In the genomic region with DNA sequence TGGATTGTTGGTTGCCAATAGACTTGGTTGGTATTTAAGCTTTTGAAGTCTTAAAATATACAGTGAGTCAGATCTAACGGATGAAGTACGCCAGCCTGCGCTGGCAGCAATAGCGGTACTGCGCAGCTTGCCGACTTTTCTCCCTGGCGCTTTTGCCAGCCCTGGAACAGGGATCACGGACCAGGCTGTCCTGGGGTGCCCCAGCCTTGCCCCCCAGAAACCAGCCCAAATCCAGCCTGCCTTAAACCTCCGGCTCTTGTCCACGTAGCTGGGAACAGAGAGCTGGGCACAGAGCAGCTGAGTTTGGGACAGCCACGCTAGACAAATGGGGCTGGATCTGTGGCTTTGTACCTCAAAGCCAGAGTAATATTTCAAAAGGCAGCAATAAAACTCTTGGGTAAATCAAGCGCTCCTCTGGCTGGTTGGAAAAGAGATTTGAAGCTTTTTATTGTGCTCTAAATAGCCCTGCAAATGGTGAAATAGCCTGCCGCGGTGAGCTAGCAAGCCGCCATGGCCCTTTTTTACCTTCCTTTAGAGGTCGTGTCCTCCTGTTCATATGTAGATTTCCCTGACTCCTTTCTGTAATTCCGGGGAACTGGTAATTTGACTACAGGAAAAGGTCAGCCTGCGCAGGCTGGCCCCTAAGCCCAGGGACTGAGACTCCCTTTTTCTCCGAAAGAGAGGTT, we compare ENCODE assay signal across 8 mouse cellular contexts. TPM values are rescaled to one million over a fixed set of nuclear protein-coding genes. Genes with fewer than 3 reads are reported as not detected.
DNase-seq lines count a peak whose midpoint lies in the region; ATAC-seq and TF ChIP-seq lines count a peak whose summit lies in the region.

No protein-coding gene starts in this region.

- H3K4me3 ChIP-seq in forebrain, postnatal 0 days (ENCODE audit: low read depth, low read length), result no peak overlapping the region
- no peak overlapping the region for H3K4me3 ChIP-seq in forebrain, embryonic 16.5 days (replicated peaks; ENCODE audit: low read length)
- peak overlapping the region; percentile 61 for H3K4me3 ChIP-seq in brown adipose tissue, adult 24 weeks (ENCODE audit: insufficient read depth, low read depth, low read length)
- peak overlapping the region; percentile 13 for H3K4me3 ChIP-seq in hindbrain, embryonic 15.5 days
- H3K4me3 ChIP-seq in liver, embryonic 14.5 days (ENCODE audit: insufficient read depth in 1 of 2, low read depth in 2 of 2, low read length in 2 of 2), result no peak overlapping the region

- ATAC-seq in forebrain, postnatal 0 days, result peak; percentile 45; the same call in 1 of the 2 replicates
- no peak for ATAC-seq in forebrain, embryonic 16.5 days
- no peak for ATAC-seq in hindbrain, embryonic 15.5 days (ENCODE audit: low FRiP score, low read depth)
- no peak for ATAC-seq in liver, embryonic 14.5 days (ENCODE audit: insufficient read depth)
- ATAC-seq in erythroblast, adult 5-6 weeks (replicated peaks; ENCODE audit: low FRiP score, poor library complexity, severe bottlenecking), result no peak

- no peaks in the 10 kb centered on the region for H3K4me1 ChIP-seq in forebrain, postnatal 0 days (ENCODE audit: insufficient read depth)
- H3K4me1 ChIP-seq in forebrain, embryonic 16.5 days (replicated peaks; ENCODE audit: control insufficient read depth, insufficient read depth, low read length), result no peaks in the 10 kb centered on the region
- no peaks in the 10 kb centered on the region; the same call in none of the 2 replicates for H3K4me1 ChIP-seq in brown adipose tissue, adult 24 weeks (ENCODE audit: control insufficient read depth, insufficient read depth, insufficient read length, low read length)
- H3K4me1 ChIP-seq in hindbrain, embryonic 15.5 days (replicated peaks), result peaks cover 8% of the 10 kb centered on the region
- no peaks in the 10 kb centered on the region for H3K4me1 ChIP-seq in liver, embryonic 14.5 days (replicated peaks; ENCODE audit: control insufficient read depth in 2 of 2, insufficient read depth in 2 of 2, low read length in 1 of 2)

- H3K36me3 ChIP-seq in forebrain, postnatal 0 days (ENCODE audit: insufficient read depth), result no peaks in the 10 kb centered on the region
- no peaks in the 10 kb centered on the region for H3K36me3 ChIP-seq in forebrain, embryonic 16.5 days (ENCODE audit: control insufficient read depth, insufficient read depth)
- H3K36me3 ChIP-seq in hindbrain, embryonic 15.5 days, result no peaks in the 10 kb centered on the region
- no peaks in the 10 kb centered on the region for H3K36me3 ChIP-seq in liver, embryonic 14.5 days (replicated peaks; ENCODE audit: control insufficient read depth, insufficient read depth, low read depth)

- WGBS in forebrain, postnatal 0 days, result 2% methylated on average over 19 of the region's 19 CpGs
- under 1% methylated on average over 19 of the region's 19 CpGs for WGBS in forebrain, embryonic 16.5 days
- 5% methylated on average over 19 of the region's 19 CpGs for WGBS in hindbrain, embryonic 15.5 days
- WGBS in liver, embryonic 14.5 days (ENCODE audit: insufficient replicate concordance), result 14% methylated on average over 19 of the region's 19 CpGs

- no peak overlapping the region for H3K27ac ChIP-seq in forebrain, postnatal 0 days (ENCODE audit: low read depth, low read length)
- no peak overlapping the region for H3K27ac ChIP-seq in forebrain, embryonic 16.5 days (ENCODE audit: low read length)
- H3K27ac ChIP-seq in brown adipose tissue, adult 24 weeks (replicated peaks; ENCODE audit: low read depth, low read length), result peak overlapping the region; percentile 86
- peak overlapping the region; percentile 64 for H3K27ac ChIP-seq in hindbrain, embryonic 15.5 days (replicated peaks)
- H3K27ac ChIP-seq in liver, embryonic 14.5 days, result no peak overlapping the region

- no peak for TF ChIP-seq CTCF in forebrain, postnatal 0 days (IDR thresholded peaks at IDR 0.05; ENCODE audit: low read depth)
- no peak for TF ChIP-seq CTCF in liver, embryonic 14.5 days (IDR thresholded peaks at IDR 0.05; ENCODE audit: low read depth)

- no peaks in the 10 kb centered on the region for H3K9me3 ChIP-seq in forebrain, postnatal 0 days (ENCODE audit: low read length)
- H3K9me3 ChIP-seq in forebrain, embryonic 16.5 days (ENCODE audit: control insufficient read depth, low read length), result no peaks in the 10 kb centered on the region
- H3K9me3 ChIP-seq in hindbrain, embryonic 15.5 days, result no peaks in the 10 kb centered on the region
- H3K9me3 ChIP-seq in liver, embryonic 14.5 days (ENCODE audit: control insufficient read depth, low read length), result no peaks in the 10 kb centered on the region

- H3K4me2 ChIP-seq in forebrain, postnatal 0 days (ENCODE audit: low read depth), result no peak overlapping the region
- H3K4me2 ChIP-seq in forebrain, embryonic 16.5 days (ENCODE audit: low read length), result no peak overlapping the region
- H3K4me2 ChIP-seq in hindbrain, embryonic 15.5 days, result peak overlapping the region; percentile 47
- H3K4me2 ChIP-seq in liver, embryonic 14.5 days (ENCODE audit: low read depth), result peak overlapping the region; percentile 40

- peaks cover 85% of the 10 kb centered on the region for H3K27me3 ChIP-seq in forebrain, postnatal 0 days (ENCODE audit: insufficient read depth, low read length)
- H3K27me3 ChIP-seq in forebrain, embryonic 16.5 days (replicated peaks; ENCODE audit: control insufficient read depth, insufficient read depth, low read length), result peaks cover 68% of the 10 kb centered on the region
- peaks cover 50% of the 10 kb centered on the region for H3K27me3 ChIP-seq in hindbrain, embryonic 15.5 days
- peaks cover 41% of the 10 kb centered on the region for H3K27me3 ChIP-seq in liver, embryonic 14.5 days (ENCODE audit: control insufficient read depth, insufficient read depth, low read length)

- no peak overlapping the region for H3K9ac ChIP-seq in forebrain, postnatal 0 days
- no peak overlapping the region for H3K9ac ChIP-seq in forebrain, embryonic 16.5 days (replicated peaks; ENCODE audit: low read depth, low read length)
- H3K9ac ChIP-seq in hindbrain, embryonic 15.5 days, result no peak overlapping the region
- H3K9ac ChIP-seq in liver, embryonic 14.5 days (replicated peaks), result no peak overlapping the region

- TF ChIP-seq EP300 in liver, embryonic 14.5 days (IDR thresholded peaks at IDR 0.05; ENCODE audit: low read depth), result no peak

- DNase-seq in forebrain, postnatal 0 days, result peak; percentile 78
- peak; percentile 11 to 22 for DNase-seq in B cell, adult 2 months
- DNase-seq in liver, embryonic 14.5 days (ENCODE audit: low read depth in 3 of 3, low spot score in 3 of 3), result no peak
- peak; percentile 50 to 53 for DNase-seq in right cerebral cortex, adult 2 months (ENCODE audit: low spot score in 2 of 2)

RNA-seq across cellular contexts. Expression of a gene that starts 6.2 kb away (rescaled TPM):
- total RNA-seq in forebrain, postnatal 0 days (2014; rRNA removed), result 4.7 and 5.1 TPM in 2 replicates
- polyA plus RNA-seq in forebrain, postnatal 0 days (2015; fragmentation: Nextera tagmentation; extraction: Ambion mirVana), result 6.2 and 6.6 TPM in 2 replicates
- polyA plus RNA-seq in forebrain, embryonic 16.5 days (2015; fragmentation: Nextera tagmentation; extraction: Ambion mirVana), result 5.5 and 7.0 TPM in 2 replicates
- 55.2 and 82.3 TPM in 2 replicates for polyA plus RNA-seq in brown adipose tissue, adult 24 weeks (2012; ENCODE audit: insufficient read depth, insufficient read length, missing spikeins)
- 22.7 and 27.4 TPM in 2 replicates for polyA plus RNA-seq in hindbrain, embryonic 15.5 days (2015; fragmentation: Nextera tagmentation; extraction: Ambion mirVana)
- 5.4 and 10.1 TPM in 2 replicates for polyA plus RNA-seq in liver, embryonic 14.5 days (2012; rRNA removed)
- 18.4 and 19.4 TPM in 2 replicates for polyA plus RNA-seq in liver, embryonic 14.5 days (2014; fragmentation: Nextera tagmentation; extraction: Ambion mirVana)
- total RNA-seq in erythroblast, adult 5-6 weeks (2015; ENCODE audit: low replicate concordance), result 34.8 and 68.1 TPM in 2 replicates
- total RNA-seq in erythroblast, adult 5-6 weeks (2017; ENCODE audit: low replicate concordance), result 37.2 and 38.3 TPM in 2 replicates

Comparison
In these comparisons a context has a peak if more than half of its experiments do, and no peak if none do; other contexts are left out.
1. DNase-seq: peak in forebrain, postnatal 0 days (single experiment), B cell, adult 2 months (2 of 2) and right cerebral cortex, adult 2 months (2 of 2); none in liver, embryonic 14.5 days (0 of 3).
2. H3K27ac ChIP-seq: peak in brown adipose tissue, adult 24 weeks (single experiment) and hindbrain, embryonic 15.5 days (single experiment); none in forebrain, postnatal 0 days (single experiment), forebrain, embryonic 16.5 days (single experiment) and liver, embryonic 14.5 days (single experiment).
3. H3K4me2 ChIP-seq: peak in hindbrain, embryonic 15.5 days (single experiment) and liver, embryonic 14.5 days (single experiment); none in forebrain, postnatal 0 days (single experiment) and forebrain, embryonic 16.5 days (single experiment).
4. H3K4me3 ChIP-seq: peak in brown adipose tissue, adult 24 weeks (single experiment) and hindbrain, embryonic 15.5 days (single experiment); none in forebrain, postnatal 0 days (single experiment), forebrain, embryonic 16.5 days (single experiment) and liver, embryonic 14.5 days (0 of 2).